Mouse (Mus musculus) cerebellum, adult 11 months (tissue): ENCODE measurements around the gene Rdx.

Experiments used
- DNase-seq: peaks from one replicate; pipeline ENCODE4 v3.0.0; 2022

The Rdx gene

GRCm38 (mm10) chr9:52047129-52047820, at the start of gene Rdx:
Gene Rdx (plus strand): TSS chr9:52047173.
- peak; percentile 10 for DNase-seq

- no peak for DNase-seq
Observed at GRCm38 (mm10) chr9:52003501-52003900, 43.5 kb upstream of the Rdx start.

- no peak for DNase-seq
Observed at GRCm38 (mm10) chr9:52007341-52007740, 39.6 kb upstream of the Rdx start.

GRCm38 (mm10) chr9:52008511-52008910, 38.5 kb upstream of the Rdx start:
- no peak for DNase-seq

GRCm38 (mm10) chr9:52012311-52012710, 34.7 kb upstream of the Rdx start:
- no peak for DNase-seq

- no peak for DNase-seq
Observed at GRCm38 (mm10) chr9:52012781-52013436, 34.1 kb upstream of the Rdx start.

GRCm38 (mm10) chr9:52013900-52014455, 33.0 kb upstream of the Rdx start:
- DNase-seq: no peak

- DNase-seq: no peak
Observed at GRCm38 (mm10) chr9:52017091-52017490, 29.9 kb upstream of the Rdx start.

- no peak for DNase-seq
Observed at GRCm38 (mm10) chr9:52017824-52018223, 29.1 kb upstream of the Rdx start.

- no peak for DNase-seq
Observed at GRCm38 (mm10) chr9:52018505-52018904, 28.5 kb upstream of the Rdx start.

- DNase-seq: no peak
Observed at GRCm38 (mm10) chr9:52027257-52028020, 19.5 kb upstream of the Rdx start.

GRCm38 (mm10) chr9:52028521-52029405, 18.2 kb upstream of the Rdx start:
- DNase-seq: no peak

GRCm38 (mm10) chr9:52031501-52031900, 15.5 kb upstream of the Rdx start:
- DNase-seq: no peak

GRCm38 (mm10) chr9:52037493-52037892, 9.5 kb upstream of the Rdx start:
- no peak for DNase-seq

- DNase-seq: no peak
Observed at GRCm38 (mm10) chr9:52041657-52042056, 5.3 kb upstream of the Rdx start.

GRCm38 (mm10) chr9:52046686-52047085, 287 bp upstream of the Rdx start:
- no peak for DNase-seq

GRCm38 (mm10) chr9:52047821-52048649, 1.1 kb downstream of the Rdx start:
- DNase-seq: peak; percentile 72

- peak; percentile 40 for DNase-seq
Observed at GRCm38 (mm10) chr9:52048650-52049081, 1.7 kb downstream of the Rdx start.

- no peak for DNase-seq
Observed at GRCm38 (mm10) chr9:52049605-52050004, 2.6 kb downstream of the Rdx start.

GRCm38 (mm10) chr9:52050361-52050760, 3.4 kb downstream of the Rdx start:
- DNase-seq: no peak

- DNase-seq: no peak
Observed at GRCm38 (mm10) chr9:52052221-52052620, 5.2 kb downstream of the Rdx start.

- DNase-seq: no peak
Observed at GRCm38 (mm10) chr9:52055313-52055712, 8.3 kb downstream of the Rdx start.
